Mouse (Mus musculus): Measurements from ENCODE around the gene Mtfr1l.

Gene Mtfr1l

GRCm38 (mm10) chr4:134534932-134535786, at the start of gene Mtfr1l:
TSS of gene Mtfr1l (minus strand) at chr4:134535387.
- in situ Hi-C loops (cut with MboI, MseI), result no loop called here

- in situ Hi-C loops (cut with MboI, MseI), result no loop called here
These were observed 48.3 kb upstream of the Mtfr1l start for GRCm38 (mm10) chr4:134583513-134583912.

GRCm38 (mm10) chr4:134581365-134581764, 46.2 kb upstream of the Mtfr1l start:
- in situ Hi-C loops (cut with MboI, MseI), result no loop called here

- in situ Hi-C loops (cut with MboI, MseI), result no loop called here
These were observed 45.4 kb upstream of the Mtfr1l start for GRCm38 (mm10) chr4:134580351-134581148.

- in situ Hi-C loops (cut with MboI, MseI), result no loop called here
These were observed 44.4 kb upstream of the Mtfr1l start for GRCm38 (mm10) chr4:134579620-134580019.

GRCm38 (mm10) chr4:134579212-134579611, 44.0 kb upstream of the Mtfr1l start:
- in situ Hi-C loops (cut with MboI, MseI), result no loop called here

- in situ Hi-C loops (cut with MboI, MseI), result no loop called here
These were observed 43.2 kb upstream of the Mtfr1l start for GRCm38 (mm10) chr4:134578407-134578806.

- in situ Hi-C loops (cut with MboI, MseI), result no loop called here
These were observed 42.1 kb upstream of the Mtfr1l start for GRCm38 (mm10) chr4:134577281-134577680.

GRCm38 (mm10) chr4:134575486-134575885, 40.3 kb upstream of the Mtfr1l start:
- in situ Hi-C loops (cut with MboI, MseI), result no loop called here

- in situ Hi-C loops (cut with MboI, MseI), result no loop called here
These were observed 37.5 kb upstream of the Mtfr1l start for GRCm38 (mm10) chr4:134572449-134573300.

GRCm38 (mm10) chr4:134570704-134571451, 35.7 kb upstream of the Mtfr1l start:
- in situ Hi-C loops (cut with MboI, MseI), result no loop called here

- in situ Hi-C loops (cut with MboI, MseI), result no loop called here
These were observed 34.6 kb upstream of the Mtfr1l start for GRCm38 (mm10) chr4:134569831-134570230.

- in situ Hi-C loops (cut with MboI, MseI), result no loop called here
These were observed 34.0 kb upstream of the Mtfr1l start for GRCm38 (mm10) chr4:134569205-134569604.

- in situ Hi-C loops (cut with MboI, MseI), result no loop called here
These were observed 32.4 kb upstream of the Mtfr1l start for GRCm38 (mm10) chr4:134567377-134568226.

GRCm38 (mm10) chr4:134564093-134564492, 28.9 kb upstream of the Mtfr1l start:
- in situ Hi-C loops (cut with MboI, MseI), result no loop called here

GRCm38 (mm10) chr4:134563624-134564023, 28.4 kb upstream of the Mtfr1l start:
- in situ Hi-C loops (cut with MboI, MseI), result no loop called here

GRCm38 (mm10) chr4:134562014-134562413, 26.8 kb upstream of the Mtfr1l start:
- in situ Hi-C loops (cut with MboI, MseI), result no loop called here

GRCm38 (mm10) chr4:134560699-134561098, 25.5 kb upstream of the Mtfr1l start:
- in situ Hi-C loops (cut with MboI, MseI), result no loop called here

GRCm38 (mm10) chr4:134559154-134559553, 24.0 kb upstream of the Mtfr1l start:
- in situ Hi-C loops (cut with MboI, MseI), result no loop called here

- in situ Hi-C loops (cut with MboI, MseI), result no loop called here
These were observed 23.5 kb upstream of the Mtfr1l start for GRCm38 (mm10) chr4:134558570-134559113.

Data from T-helper 2 cell (primary cell).